15 mouse cellular contexts compared by ENCODE assay signal in the genomic region with DNA sequence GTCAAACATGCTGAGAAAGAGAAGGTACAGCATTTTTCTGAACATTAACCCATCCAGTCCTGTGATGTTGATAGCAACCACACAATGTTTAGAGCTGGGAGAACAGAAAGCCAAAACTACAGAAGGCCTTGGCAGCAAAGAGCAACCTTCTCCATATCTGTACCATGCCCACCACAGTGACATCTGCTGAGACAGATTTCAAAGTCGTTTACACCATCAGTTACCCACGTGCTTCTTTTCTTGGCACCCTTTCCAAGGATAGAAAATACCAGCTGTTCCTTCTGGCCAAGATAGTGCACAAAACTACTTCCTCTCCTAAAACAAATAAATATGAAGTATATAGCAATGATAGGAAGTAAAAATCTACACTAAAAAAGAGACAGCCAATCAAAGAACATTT.
DNase-seq lines count a peak whose midpoint lies in the region; ATAC-seq and TF ChIP-seq lines count a peak whose summit lies in the region.
"Had no signal": no experiment of that assay in that cellular context is flagged by ENCODE, and none has a peak within 500 bp of the region (broad histone marks: within the 10 kb centered on the region; RNA-seq: fewer than 3 reads in every experiment).

No protein-coding gene starts in this region.

- ATAC-seq in forebrain, embryonic 14.5 days, result peak; percentile 96
- ATAC-seq: midbrain, embryonic 15.5 days had no signal

- H3K4me2 ChIP-seq in forebrain, embryonic 14.5 days (ENCODE audit: low read length), result no peak overlapping the region
- no peak overlapping the region for H3K4me2 ChIP-seq in myocyte (ENCODE audit: low read depth)
- H3K4me2 ChIP-seq: liver, embryonic 15.5 days; midbrain, embryonic 15.5 days; neural tube, embryonic 13.5 days had no signal

- H3K9ac ChIP-seq in forebrain, embryonic 14.5 days (ENCODE audit: low read length), result no peak overlapping the region
- H3K9ac ChIP-seq: liver, embryonic 15.5 days; midbrain, embryonic 15.5 days; neural tube, embryonic 13.5 days had no signal

- no peak for TF ChIP-seq CTCF in left cerebral cortex, adult 2 months (IDR thresholded peaks at IDR 0.05)

- DNase-seq in left cerebral cortex, adult 11 months (ENCODE audit: low spot score), result peak; percentile 1
- no peak for DNase-seq in left cerebral cortex, adult 2 months (ENCODE audit: extremely low spot score in 1 of 2, low spot score in 2 of 2)
- DNase-seq in forebrain, embryonic 14.5 days (ENCODE audit: low spot score), result peak; percentile 90
- DNase-seq in layer of hippocampus, adult 8-10 months (ENCODE audit: low spot score in 2 of 2), result peak; percentile 44 to 59
- no peak for DNase-seq in adrenal gland, adult 8-10 months
- DNase-seq in kidney, postnatal 4 days, result no peak
- DNase-seq in lung, postnatal 25 days (ENCODE audit: low spot score), result no peak
- DNase-seq: retina, postnatal 1 day; thymus, postnatal 36 days had no signal

- H3K4me1 ChIP-seq in forebrain, embryonic 14.5 days (ENCODE audit: control insufficient read depth, insufficient read depth, low read length), result no peaks in the 10 kb centered on the region
- H3K4me1 ChIP-seq: liver, embryonic 15.5 days; midbrain, embryonic 15.5 days; neural tube, embryonic 13.5 days had no signal

- no peak overlapping the region for H3K27ac ChIP-seq in left cerebral cortex, adult 2 months
- H3K27ac ChIP-seq in forebrain, embryonic 14.5 days (ENCODE audit: low read depth, low read length), result no peak overlapping the region
- H3K27ac ChIP-seq: kidney, postnatal 0 days; liver, embryonic 15.5 days; macrophage; midbrain, embryonic 15.5 days; neural tube, embryonic 13.5 days had no signal

- H3K36me3 ChIP-seq in forebrain, embryonic 14.5 days (ENCODE audit: control insufficient read depth, insufficient read depth, low read length), result no peaks in the 10 kb centered on the region
- no peaks in the 10 kb centered on the region for H3K36me3 ChIP-seq in myocyte (ENCODE audit: control insufficient read depth, insufficient read depth)
- H3K36me3 ChIP-seq: liver, embryonic 15.5 days; midbrain, embryonic 15.5 days; neural tube, embryonic 13.5 days had no signal

- no peaks in the 10 kb centered on the region for H3K79me2 ChIP-seq in myocyte (ENCODE audit: control insufficient read depth, insufficient read depth)

- 51% methylated on average over 2 of the region's 2 CpGs for WGBS in forebrain, embryonic 14.5 days

- H3ac ChIP-seq in myocyte (ENCODE audit: control insufficient read depth, insufficient read length), result no peak overlapping the region

- H3K9me3 ChIP-seq in forebrain, embryonic 14.5 days (replicated peaks; ENCODE audit: control insufficient read depth, low read length), result no peaks in the 10 kb centered on the region
- H3K9me3 ChIP-seq: liver, embryonic 15.5 days; midbrain, embryonic 15.5 days; neural tube, embryonic 13.5 days had no signal

- no peak overlapping the region for H3K4me3 ChIP-seq in left cerebral cortex, adult 2 months
- H3K4me3 ChIP-seq in forebrain, embryonic 14.5 days (ENCODE audit: low read depth, low read length), result no peak overlapping the region
- no peak overlapping the region for H3K4me3 ChIP-seq in myocyte
- H3K4me3 ChIP-seq: liver, embryonic 15.5 days; midbrain, embryonic 15.5 days; neural tube, embryonic 13.5 days had no signal

- no peak for TF ChIP-seq POLR2A in myocyte (IDR thresholded peaks at IDR 0.05; ENCODE audit: insufficient read length, low read depth)

- H3K27me3 ChIP-seq in forebrain, embryonic 14.5 days (replicated peaks; ENCODE audit: control insufficient read depth, insufficient read depth, low read length), result no peaks in the 10 kb centered on the region
- H3K27me3 ChIP-seq in myocyte (ENCODE audit: control insufficient read depth, insufficient read depth, insufficient read length), result no peaks in the 10 kb centered on the region
- H3K27me3 ChIP-seq: liver, embryonic 15.5 days; midbrain, embryonic 15.5 days; neural tube, embryonic 13.5 days had no signal

- intact Hi-C loops in left cerebral cortex, adult 2 months (cut with DNase I), result no loop called here

TF ChIP-seq in myocyte, 11 proteins besides CTCF, POLR2A, EP300 and RAD21:
- TF ChIP-seq TCF12 (IDR thresholded peaks at IDR 0.05; ENCODE audit: insufficient read depth, poor library complexity, severe bottlenecking) (no peak), SRF (IDR thresholded peaks at IDR 0.05; ENCODE audit: control insufficient read depth, insufficient read length, low read depth) (no peak), TCF3 (IDR thresholded peaks at IDR 0.05; ENCODE audit: insufficient read length, low read depth) (no peak), E2F4 (IDR thresholded peaks at IDR 0.05; ENCODE audit: insufficient read depth) (no peak), POLR2AphosphoS2 (IDR thresholded peaks at IDR 0.05; ENCODE audit: insufficient read length, low read depth) (no peak), MYOG (IDR thresholded peaks at IDR 0.05; ENCODE audit: control insufficient read depth in 1 of 3, insufficient read depth in 1 of 3, insufficient read length in 2 of 3, low read depth in 2 of 3) (peak in 1 of 3 experiments; percentile 35), REST (IDR thresholded peaks at IDR 0.05; ENCODE audit: insufficient read depth, insufficient read length) (no peak), MAX (IDR thresholded peaks at IDR 0.05; ENCODE audit: low read depth) (no peak), MYOD1 (IDR thresholded peaks at IDR 0.05; ENCODE audit: control insufficient read depth in 1 of 3, insufficient read length in 2 of 3, low read depth in 2 of 3) (peak in 2 of 3 experiments; percentile 27 to 60), CEBPB (IDR thresholded peaks at IDR 0.05; ENCODE audit: insufficient read depth, poor library complexity, severe bottlenecking) (no peak), USF1 (IDR thresholded peaks at IDR 0.05; ENCODE audit: low read depth) (peak; percentile 46)

Comparison
In these comparisons a context has a peak if more than half of its experiments do, and no peak if none do; other contexts are left out.
1. DNase-seq: peak in left cerebral cortex, adult 11 months (single experiment), forebrain, embryonic 14.5 days (single experiment) and layer of hippocampus, adult 8-10 months (2 of 2); none in left cerebral cortex, adult 2 months (0 of 2), adrenal gland, adult 8-10 months (single experiment), kidney, postnatal 4 days (0 of 2) and lung, postnatal 25 days (single experiment).